Mouse (Mus musculus): ENCODE results near the gene Rcn3. TPM values are rescaled to one million over a fixed set of nuclear protein-coding genes. Genes with fewer than 3 reads are reported as not detected.
"Not testable (repeated sequence)": the region's sequence is repeated elsewhere in the genome, so short reads cannot be mapped to it uniquely, and the experiment has no call there.

The Rcn3 gene
- polyA plus RNA-seq, 1 experiment from 2014 or later: 69.8 TPM

- Histone ChIP-seq H3K36me3 (peaks cover 25% of the 10 kb centered on the region), H3K9me3 (no peaks in the 10 kb centered on the region), H3K4me1 (replicated peaks) (peaks cover 36% of the 10 kb centered on the region), H3K9ac (replicated peaks) (peak overlapping the region; percentile 63; the same call in 1 of the 2 replicates), H3K4me2 (replicated peaks) (peak overlapping the region; percentile 62), H3K27me3 (peaks cover 5% of the 10 kb centered on the region), H3K27ac (peak overlapping the region; percentile 94; the same call in 1 of the 2 replicates), H3K4me3 (replicated peaks) (peak overlapping the region; percentile 49)
- no peak for ATAC-seq
- 58% methylated on average over 15 of the region's 15 CpGs for WGBS
These were observed 37.9 kb upstream of the Rcn3 start for GRCm38 (mm10) chr7:45129776-45130512.

- Histone ChIP-seq H3K36me3 (peaks cover 26% of the 10 kb centered on the region), H3K27me3 (no peaks in the 10 kb centered on the region; the same call in 1 of the 2 replicates), H3K4me1 (replicated peaks) (peaks cover 41% of the 10 kb centered on the region), H3K4me2 (replicated peaks) (peak overlapping the region; percentile 62), H3K9ac (replicated peaks) (peak overlapping the region; percentile 63), H3K27ac (peak overlapping the region; percentile 94), H3K4me3 (replicated peaks) (peak overlapping the region; percentile 49), H3K9me3 (no peaks in the 10 kb centered on the region)
- 1% methylated on average over 17 of the region's 17 CpGs for WGBS
- ATAC-seq: no peak
These were observed 37.3 kb upstream of the Rcn3 start for GRCm38 (mm10) chr7:45129318-45129717.

DNA sequence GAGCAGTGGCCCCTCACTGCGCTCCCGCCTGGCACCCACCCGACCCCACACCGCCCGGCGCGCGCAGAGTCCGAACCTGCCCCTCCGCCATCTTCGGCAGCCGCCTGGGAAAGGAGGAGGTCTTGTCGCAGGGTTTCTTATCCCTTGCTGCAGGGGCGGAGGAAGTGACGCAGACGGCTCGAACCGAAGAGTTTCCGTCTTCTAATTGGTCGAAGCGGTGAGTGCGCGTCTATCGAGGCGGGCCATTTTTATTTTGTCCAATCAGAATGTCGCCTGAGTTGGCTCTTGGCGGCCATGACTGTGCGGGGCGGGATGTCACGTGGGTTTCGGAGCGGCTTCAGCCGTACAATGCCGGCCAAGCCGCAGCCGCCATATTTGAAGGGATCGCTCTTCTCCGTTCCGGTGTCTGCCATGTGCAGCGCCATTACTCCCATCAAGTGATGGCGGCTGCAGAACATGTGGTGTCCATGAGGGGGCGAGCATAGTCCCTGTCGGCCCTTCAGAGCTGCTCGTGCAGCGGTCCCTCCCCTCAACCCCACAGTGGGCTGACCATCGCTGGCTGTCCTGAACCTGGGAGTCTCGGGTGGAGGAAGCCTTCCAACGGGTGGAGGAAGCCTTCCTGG, 36.7 kb upstream of the Rcn3 start, which contains the start of gene Rpl13a:
Rpl13a (minus strand) TSS at position 138 of the 623 bp plus-strand sequence.
- peak; percentile 95 for ATAC-seq
- 0% methylated on average over 48 of the region's 48 CpGs for WGBS

GRCm38 (mm10) chr7:45127700-45128224, 35.7 kb upstream of the Rcn3 start:
- WGBS: under 1% methylated on average over 6 of the region's 6 CpGs
- Histone ChIP-seq H3K4me1 (replicated peaks) (peaks cover 48% of the 10 kb centered on the region), H3K4me2 (replicated peaks) (peak overlapping the region; percentile 75), H3K9me3 (no peaks in the 10 kb centered on the region), H3K27ac (peak overlapping the region; percentile 83), H3K4me3 (replicated peaks) (peak overlapping the region; percentile 65), H3K27me3 (no peaks in the 10 kb centered on the region), H3K36me3 (peaks cover 31% of the 10 kb centered on the region), H3K9ac (replicated peaks) (peak overlapping the region; percentile 97)
- no peak for ATAC-seq

More for the DNA sequence above, 36.7 kb upstream of the Rcn3 start, which contains the start of gene Rpl13a:
- Histone ChIP-seq H3K4me2 (replicated peaks) (peak within 1 kb of the TSS; percentile 75), H3K36me3 (peaks cover 26% of the 10 kb centered on the region), H3K9ac (replicated peaks) (peak within 1 kb of the TSS; percentile 97), H3K9me3 (no peaks in the 10 kb centered on the region), H3K4me3 (replicated peaks) (peak within 1 kb of the TSS; percentile 65), H3K27ac (peak within 1 kb of the TSS; percentile 94), H3K4me1 (replicated peaks) (peaks cover 41% of the 10 kb centered on the region), H3K27me3 (no peaks in the 10 kb centered on the region; the same call in 1 of the 2 replicates)

DNA sequence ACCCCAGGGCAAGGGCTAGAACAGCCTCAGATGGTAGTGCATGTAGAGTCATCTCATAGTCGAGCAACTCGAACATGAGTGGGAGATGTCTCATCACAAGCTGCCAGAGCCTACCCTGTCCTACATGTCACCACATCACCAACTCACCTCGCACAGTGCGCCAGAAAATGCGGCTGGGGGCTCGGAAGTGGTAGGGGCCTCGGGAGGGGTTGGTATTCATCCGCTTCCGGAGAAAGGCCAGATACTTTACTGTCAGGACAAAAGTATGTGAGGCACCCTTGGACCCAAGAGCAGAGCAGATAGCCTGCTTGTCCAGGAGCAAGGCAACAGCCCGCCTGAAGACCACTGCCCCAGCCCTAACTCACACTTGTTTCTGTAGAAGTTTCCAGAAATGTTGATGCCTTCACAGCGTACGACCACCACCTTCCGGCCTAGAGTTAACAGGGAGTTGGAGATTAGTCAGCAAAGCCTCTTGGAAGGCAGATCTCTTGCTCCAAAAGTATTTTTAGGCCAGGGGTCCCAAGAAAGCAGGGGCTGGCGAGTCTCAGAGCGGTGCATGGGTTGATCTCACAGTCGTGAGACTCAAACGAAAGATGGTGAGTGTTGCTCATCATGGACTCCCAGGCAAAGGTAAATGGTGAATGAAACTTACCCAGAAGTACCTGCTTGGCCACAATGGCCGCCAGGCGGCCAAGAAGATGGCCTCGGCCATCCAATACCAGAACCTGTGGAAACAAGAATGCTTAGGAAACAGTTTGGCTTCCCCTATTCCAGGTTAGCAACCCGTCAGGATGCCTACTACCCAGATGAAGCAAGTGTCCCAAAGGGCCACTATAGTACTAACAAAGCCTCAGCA, 35.1 kb upstream of the Rcn3 start:
- H3K9ac ChIP-seq (replicated peaks): peak overlapping the region; percentile 97
- peak overlapping the region; percentile 65 for H3K4me3 ChIP-seq (replicated peaks)
- no peaks in the 10 kb centered on the region for H3K9me3 ChIP-seq
- H3K27me3 ChIP-seq: no peaks in the 10 kb centered on the region
- WGBS: 49% methylated on average over 21 of the region's 21 CpGs
- no peak for ATAC-seq
- H3K4me2 ChIP-seq (replicated peaks): peak overlapping the region; percentile 75
- H3K27ac ChIP-seq: peak overlapping the region; percentile 83
- peaks cover 37% of the 10 kb centered on the region for H3K36me3 ChIP-seq
- peaks cover 54% of the 10 kb centered on the region for H3K4me1 ChIP-seq (replicated peaks)

DNA sequence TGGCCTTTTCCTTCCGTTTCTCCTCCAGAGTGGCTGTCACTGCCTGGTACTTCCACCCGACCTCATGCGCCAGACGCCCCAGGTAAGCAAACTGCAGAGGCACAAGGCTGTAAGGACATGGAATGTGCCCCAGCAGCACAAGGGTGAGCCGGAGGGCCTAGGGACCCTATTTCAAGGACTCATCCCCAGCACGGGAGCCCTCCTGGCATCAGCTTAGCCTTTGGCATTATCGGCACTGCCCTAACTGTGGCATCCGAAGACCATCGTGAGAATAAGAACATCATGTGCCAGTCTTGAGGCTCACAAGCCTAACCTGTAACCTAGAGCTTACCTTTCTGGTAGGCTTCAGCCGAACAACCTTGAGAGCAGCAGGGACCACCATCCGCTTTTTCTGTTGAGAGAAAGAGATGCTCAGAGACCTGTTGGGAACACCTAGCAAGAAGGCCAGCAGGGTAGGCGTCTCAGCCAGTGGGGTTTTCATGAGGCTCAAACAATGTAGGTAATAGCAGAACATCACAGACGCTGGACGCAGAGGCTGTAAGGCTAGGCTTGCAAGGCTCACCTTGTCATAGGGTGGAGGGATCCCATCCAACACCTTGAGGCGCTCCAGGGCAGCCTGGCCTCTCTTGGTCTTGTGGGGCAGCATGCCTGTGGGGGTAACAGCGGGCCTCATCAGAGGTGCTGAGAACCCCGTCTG, 34.3 kb upstream of the Rcn3 start:
- Histone ChIP-seq H3K4me2 (replicated peaks) (peak overlapping the region; percentile 75), H3K36me3 (peaks cover 45% of the 10 kb centered on the region), H3K27me3 (no peaks in the 10 kb centered on the region), H3K4me1 (replicated peaks) (peaks cover 62% of the 10 kb centered on the region), H3K9ac (replicated peaks) (peak overlapping the region; percentile 97), H3K27ac (peak overlapping the region; percentile 83), H3K4me3 (replicated peaks) (peak overlapping the region; percentile 65), H3K9me3 (no peaks in the 10 kb centered on the region)
- 79% methylated on average over 17 of the region's 17 CpGs for WGBS
- ATAC-seq: no peak

GRCm38 (mm10) chr7:45125649-45126048, 33.6 kb upstream of the Rcn3 start:
- H3K4me3 ChIP-seq (replicated peaks): peak overlapping the region; percentile 11
- peaks cover 64% of the 10 kb centered on the region for H3K4me1 ChIP-seq (replicated peaks)
- H3K27me3 ChIP-seq, ATAC-seq, H3K9me3 ChIP-seq: not testable (repeated sequence)
- 0 out of 2 replicates have a peak overlapping the region, but pooled peaks have one; percentile 55 for H3K4me2 ChIP-seq (replicated peaks)
- H3K9ac ChIP-seq (replicated peaks): peak overlapping the region; percentile 60; the same call in 1 of the 2 replicates
- 59% methylated on average over 5 of the region's 5 CpGs for WGBS
- H3K36me3 ChIP-seq: peaks cover 52% of the 10 kb centered on the region
- peak overlapping the region; percentile 89 for H3K27ac ChIP-seq

GRCm38 (mm10) chr7:45125144-45125600, 33.2 kb upstream of the Rcn3 start:
- Histone ChIP-seq H3K4me1 (replicated peaks) (peaks cover 64% of the 10 kb centered on the region), H3K9me3 (no peaks in the 10 kb centered on the region), H3K9ac (replicated peaks) (peak overlapping the region; percentile 60), H3K36me3 (peaks cover 56% of the 10 kb centered on the region), H3K4me2 (replicated peaks) (peak overlapping the region; percentile 55), H3K27me3 (no peaks in the 10 kb centered on the region), H3K27ac (peak overlapping the region; percentile 89), H3K4me3 (replicated peaks) (peak overlapping the region; percentile 11)
- ATAC-seq: no peak
- whole genome bisulfite sequencing: 28% methylated on average over 7 of the region's 7 CpGs

GRCm38 (mm10) chr7:45124224-45125143, 32.5 kb upstream of the Rcn3 start, which contains the start of gene Rps11:
Gene Rps11 (minus strand): TSS chr7:45124439.
- H3K4me1 ChIP-seq (replicated peaks): peaks cover 58% of the 10 kb centered on the region
- H3K36me3 ChIP-seq: peaks cover 63% of the 10 kb centered on the region

DNA sequence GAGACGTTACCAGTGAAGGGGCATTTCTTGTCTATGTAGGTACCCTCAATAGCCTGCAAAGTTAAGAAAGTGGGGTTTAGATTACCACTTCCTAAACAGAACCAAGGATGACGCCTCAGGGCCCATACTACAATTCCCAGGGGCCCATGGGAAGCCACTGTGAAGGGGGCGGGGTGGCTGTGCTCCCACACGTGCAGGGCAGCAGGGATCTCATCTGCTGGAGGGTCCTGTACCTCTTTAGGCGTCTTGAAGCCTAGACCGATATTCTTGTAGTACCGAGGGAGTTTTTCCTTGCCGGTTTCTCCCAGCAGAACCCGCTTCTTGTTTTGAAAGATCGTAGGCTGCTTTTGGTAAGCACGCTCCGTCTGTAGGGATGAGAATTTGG, 31.2 kb upstream of the Rcn3 start:
- Histone ChIP-seq H3K27me3 (no peaks in the 10 kb centered on the region), H3K27ac (peak overlapping the region; percentile 21), H3K4me1 (replicated peaks) (peaks cover 56% of the 10 kb centered on the region), H3K4me2 (replicated peaks) (peak overlapping the region; percentile 83), H3K4me3 (replicated peaks) (peak overlapping the region; percentile 89), H3K36me3 (peaks cover 73% of the 10 kb centered on the region), H3K9me3 (no peaks in the 10 kb centered on the region), H3K9ac (replicated peaks) (peak overlapping the region; percentile 96)
- WGBS: 26% methylated on average over 12 of the region's 12 CpGs
- no peak for ATAC-seq

More at GRCm38 (mm10) chr7:45124224-45125143, 32.5 kb upstream of the Rcn3 start, which contains the start of gene Rps11:
- H3K27me3 ChIP-seq: no peaks in the 10 kb centered on the region
- peak within 1 kb of the TSS; percentile 89 for H3K4me3 ChIP-seq (replicated peaks)
- H3K9ac ChIP-seq (replicated peaks): peak within 1 kb of the TSS; percentile 96
- peak within 1 kb of the TSS; percentile 89 for H3K27ac ChIP-seq
- no peaks in the 10 kb centered on the region for H3K9me3 ChIP-seq
- peak within 1 kb of the TSS; percentile 83 for H3K4me2 ChIP-seq (replicated peaks)
- ATAC-seq: peak; percentile 88
- WGBS: under 1% methylated on average over 59 of the region's 59 CpGs

All from midbrain, embryonic 13.5 days (tissue).